Mouse (Mus musculus): ENCODE results near the gene Pnkd. TPM values are rescaled to one million over a fixed set of nuclear protein-coding genes. Genes with fewer than 3 reads are reported as not detected.

Gene Pnkd
- total RNA-seq, 2 experiments from 2014 or later, result 125 to 130 TPM

GRCm38 (mm10) chr1:74295456-74296171 lies 10.9 kb downstream of the Pnkd start:
- DNase-seq (ENCODE audit: low spot score in 2 of 2), result peak; percentile 82 to 84

GRCm38 (mm10) chr1:74296477-74296876 lies 11.7 kb downstream of the Pnkd start:
- DNase-seq (ENCODE audit: low spot score in 2 of 2), result no peak

GRCm38 (mm10) chr1:74297269-74297668 lies 12.5 kb downstream of the Pnkd start:
- no peak for DNase-seq (ENCODE audit: low spot score in 2 of 2)

- DNase-seq (ENCODE audit: low spot score in 2 of 2), result no peak
Measured at GRCm38 (mm10) chr1:74298157-74298750, 13.5 kb downstream of the Pnkd start.

- no peak for DNase-seq (ENCODE audit: low spot score in 2 of 2)
Measured at GRCm38 (mm10) chr1:74298996-74299395, 14.3 kb downstream of the Pnkd start.

GRCm38 (mm10) chr1:74300347-74301110 lies 15.8 kb downstream of the Pnkd start:
- DNase-seq (ENCODE audit: low spot score in 2 of 2), result no peak

- no peak for DNase-seq (ENCODE audit: low spot score in 2 of 2)
Measured at GRCm38 (mm10) chr1:74302229-74302628, 17.5 kb downstream of the Pnkd start.

- DNase-seq (ENCODE audit: low spot score in 2 of 2), result no peak
Measured at GRCm38 (mm10) chr1:74302835-74303234, 18.1 kb downstream of the Pnkd start.

- DNase-seq (ENCODE audit: low spot score in 2 of 2), result peak; percentile 49 to 66
Measured at GRCm38 (mm10) chr1:74303509-74304338, 19.0 kb downstream of the Pnkd start.

GRCm38 (mm10) chr1:74304339-74304790 lies 19.6 kb downstream of the Pnkd start:
- no peak for DNase-seq (ENCODE audit: low spot score in 2 of 2)

- no peak for DNase-seq (ENCODE audit: low spot score in 2 of 2)
Measured at GRCm38 (mm10) chr1:74304946-74305345, 20.2 kb downstream of the Pnkd start.

- DNase-seq (ENCODE audit: low spot score in 2 of 2), result no peak
Measured at GRCm38 (mm10) chr1:74305522-74305921, 20.8 kb downstream of the Pnkd start, which contains the start of gene Tmbim1. Gene Tmbim1, minus strand, starts transcription at chr1:74305622.

- DNase-seq (ENCODE audit: low spot score in 2 of 2), result no peak
Measured at GRCm38 (mm10) chr1:74307146-74307545, 22.4 kb downstream of the Pnkd start.

- no peak for DNase-seq (ENCODE audit: low spot score in 2 of 2)
Measured at GRCm38 (mm10) chr1:74308001-74308964, 23.6 kb downstream of the Pnkd start.

- DNase-seq (ENCODE audit: low spot score in 2 of 2), result no peak
Measured at GRCm38 (mm10) chr1:74309767-74310166, 25.0 kb downstream of the Pnkd start.

- peak; percentile 60 to 74 for DNase-seq (ENCODE audit: low spot score in 2 of 2)
Measured at GRCm38 (mm10) chr1:74313049-74313692, 28.4 kb downstream of the Pnkd start.

GRCm38 (mm10) chr1:74314796-74315195 lies 30.1 kb downstream of the Pnkd start:
- DNase-seq (ENCODE audit: low spot score in 2 of 2), result no peak

- DNase-seq (ENCODE audit: low spot score in 2 of 2), result no peak
Measured at GRCm38 (mm10) chr1:74316114-74316827, 31.5 kb downstream of the Pnkd start.

- no peak for DNase-seq (ENCODE audit: low spot score in 2 of 2)
Measured at GRCm38 (mm10) chr1:74318711-74319110, 34.0 kb downstream of the Pnkd start.
